Mouse (Mus musculus) gastrocnemius, adult 8-10 months (tissue): ENCODE measurements around the gene Gm12185. TPM values are rescaled to one million over a fixed set of nuclear protein-coding genes. Genes with fewer than 3 reads are reported as not detected.
A peak's percentile ranks its signal among the peaks of the same experiment; 100 is the strongest.
"Not testable (repeated sequence)": the region's sequence is repeated elsewhere in the genome, so short reads cannot be mapped to it uniquely, and the experiment has no call there.

Experiments used
- DNase-seq, 2 experiments: peaks; one replicate each; pipeline ENCODE4 v3.0.0; 2022; ENCODE audit warnings: low spot score in 2 of 2
- total RNA-seq, 4 experiments: library from RNA; stranded (reverse); gene quantifications; 2 replicates each; pipeline ENCODE4 v1.2.4; 2022

The Gm12185 gene
- total RNA-seq, 4 experiments from 2014 or later: 0.15 to 0.51 (median 0.20) TPM

DNA sequence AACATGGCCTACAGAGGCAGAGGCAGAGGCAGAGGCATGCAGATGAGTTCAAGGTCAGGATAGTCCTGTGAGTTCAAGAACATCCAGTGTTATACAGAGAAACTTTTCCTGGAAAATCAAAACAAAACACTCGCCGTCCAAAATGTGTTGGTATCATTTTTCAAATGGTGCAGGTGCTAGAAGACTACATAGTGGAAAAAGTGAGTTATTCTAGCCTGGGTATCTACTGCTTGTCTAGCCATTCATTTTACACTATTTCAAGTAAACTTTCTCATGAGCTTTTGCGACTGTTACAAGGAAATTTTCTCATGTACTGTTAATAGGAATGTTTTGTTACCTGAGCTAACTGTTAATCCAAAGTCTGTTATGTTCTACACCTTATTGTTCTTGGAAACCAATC lies 73.6 kb downstream of the Gm12185 start:
- DNase-seq: no peak

GRCm38 (mm10) chr11:48913611-48914010 lies 78.4 kb downstream of the Gm12185 start:
- DNase-seq: no peak

GRCm38 (mm10) chr11:48908459-48908858 lies 83.6 kb downstream of the Gm12185 start:
- DNase-seq: no peak

- no peak for DNase-seq
Observed at GRCm38 (mm10) chr11:48902021-48902420, 90.0 kb downstream of the Gm12185 start, which contains the start of gene Gm5431. Gene Gm5431, minus strand, starts transcription at chr11:48902214.

DNA sequence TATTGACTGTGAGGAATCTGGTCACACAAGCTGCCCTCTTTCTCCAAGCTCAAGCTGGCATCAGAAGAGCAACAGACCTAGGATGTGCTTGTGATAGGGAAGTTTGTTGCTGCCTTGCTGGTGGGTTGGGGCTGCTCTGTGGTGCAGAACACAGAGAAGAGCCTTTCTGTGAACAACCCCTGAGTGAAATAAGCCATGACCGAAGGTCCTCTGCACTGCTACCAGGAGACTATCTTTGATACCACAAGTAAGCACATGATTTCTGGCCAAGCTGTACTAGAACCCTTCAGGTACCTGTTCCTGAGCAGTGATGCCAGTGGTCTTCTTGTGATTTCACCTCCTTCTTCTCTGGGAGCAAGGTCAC lies 90.5 kb downstream of the Gm12185 start:
- not testable (repeated sequence) for DNase-seq

DNA sequence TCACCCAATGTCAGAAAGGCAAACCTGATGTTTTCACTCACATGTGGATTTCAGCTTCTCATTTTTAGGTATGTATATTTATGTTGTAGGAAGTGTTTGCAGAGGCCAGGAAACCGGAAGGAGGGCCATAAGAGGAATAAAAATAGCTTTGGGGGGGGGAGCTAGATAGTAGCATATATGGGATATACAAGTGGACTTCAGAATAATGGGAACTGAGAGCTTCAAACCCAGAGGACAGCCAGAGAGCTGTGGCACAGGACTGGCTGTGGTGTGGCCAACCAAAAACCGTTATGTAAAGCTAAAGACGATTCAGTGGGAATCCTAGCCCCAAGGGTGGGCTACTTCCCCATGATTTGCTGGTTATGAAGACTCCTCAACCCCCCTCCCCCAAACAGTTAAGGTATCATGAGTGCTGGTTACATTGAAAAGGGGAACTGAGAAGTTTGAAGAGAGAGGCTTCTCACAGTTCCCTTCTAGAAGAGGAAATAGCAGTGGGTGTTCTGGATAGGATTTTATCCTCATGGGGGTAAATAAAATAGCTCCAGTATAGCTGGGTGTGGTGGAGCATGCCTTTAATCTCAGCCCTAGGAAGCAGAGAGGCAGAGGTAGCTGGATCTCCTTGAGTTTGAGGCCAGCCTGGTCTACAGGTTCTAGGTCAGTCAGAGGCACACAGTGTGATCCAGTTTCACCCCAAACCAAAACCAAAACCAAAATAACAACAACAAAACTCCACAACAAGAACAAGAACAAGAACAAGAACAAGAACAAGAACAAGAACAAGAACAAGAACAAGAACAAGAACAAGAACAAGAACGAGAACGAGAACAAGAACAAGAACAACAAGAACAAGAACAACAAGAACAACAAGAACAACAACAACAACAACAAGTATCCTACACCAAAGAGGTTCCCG lies 91.1 kb downstream of the Gm12185 start:
- not testable (repeated sequence) for DNase-seq

GRCm38 (mm10) chr11:48898812-48899431 lies 93.1 kb downstream of the Gm12185 start:
- no peak for DNase-seq

DNA sequence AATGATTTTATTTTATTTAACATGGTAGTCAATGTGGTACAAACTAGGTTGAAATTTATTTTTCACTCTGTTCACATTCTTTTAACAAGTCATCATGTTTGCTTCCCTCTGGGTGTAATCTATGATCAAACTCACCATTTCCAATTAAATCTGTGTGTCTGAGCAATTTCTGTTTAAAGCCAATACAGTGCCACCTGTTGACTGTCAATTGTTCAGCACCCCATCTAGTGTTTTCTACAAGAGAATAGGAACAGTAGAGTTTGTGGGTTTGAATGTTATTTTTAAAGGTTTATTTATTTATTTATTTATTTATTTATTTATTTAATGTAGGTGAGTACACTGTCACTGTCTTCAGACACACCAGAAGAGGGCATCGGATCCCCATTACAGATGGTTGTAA lies 115.3 kb downstream of the Gm12185 start:
- DNase-seq: no peak

- not testable (repeated sequence) for DNase-seq
Observed at GRCm38 (mm10) chr11:48875343-48875837, 116.6 kb downstream of the Gm12185 start.

DNA sequence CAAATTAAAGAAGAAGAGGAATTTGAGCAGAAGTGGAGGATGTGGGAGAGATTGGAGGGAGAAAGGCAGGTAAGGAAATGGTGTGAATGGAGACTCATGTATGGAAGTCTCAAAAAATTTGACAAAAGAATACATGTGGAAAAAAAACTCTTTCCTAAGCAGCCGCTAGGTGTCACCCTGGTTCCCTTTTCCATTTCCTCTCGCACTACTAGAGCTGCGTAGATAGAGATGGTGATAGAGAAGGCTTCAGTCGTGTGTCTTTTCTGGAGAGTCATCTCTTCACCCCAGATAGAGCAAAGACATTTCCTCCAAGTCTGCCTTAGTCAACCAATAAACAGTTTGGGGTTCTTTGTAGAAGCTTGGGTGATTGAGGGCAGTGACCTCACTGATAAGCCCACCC lies 117.6 kb downstream of the Gm12185 start:
- no peak for DNase-seq

DNA sequence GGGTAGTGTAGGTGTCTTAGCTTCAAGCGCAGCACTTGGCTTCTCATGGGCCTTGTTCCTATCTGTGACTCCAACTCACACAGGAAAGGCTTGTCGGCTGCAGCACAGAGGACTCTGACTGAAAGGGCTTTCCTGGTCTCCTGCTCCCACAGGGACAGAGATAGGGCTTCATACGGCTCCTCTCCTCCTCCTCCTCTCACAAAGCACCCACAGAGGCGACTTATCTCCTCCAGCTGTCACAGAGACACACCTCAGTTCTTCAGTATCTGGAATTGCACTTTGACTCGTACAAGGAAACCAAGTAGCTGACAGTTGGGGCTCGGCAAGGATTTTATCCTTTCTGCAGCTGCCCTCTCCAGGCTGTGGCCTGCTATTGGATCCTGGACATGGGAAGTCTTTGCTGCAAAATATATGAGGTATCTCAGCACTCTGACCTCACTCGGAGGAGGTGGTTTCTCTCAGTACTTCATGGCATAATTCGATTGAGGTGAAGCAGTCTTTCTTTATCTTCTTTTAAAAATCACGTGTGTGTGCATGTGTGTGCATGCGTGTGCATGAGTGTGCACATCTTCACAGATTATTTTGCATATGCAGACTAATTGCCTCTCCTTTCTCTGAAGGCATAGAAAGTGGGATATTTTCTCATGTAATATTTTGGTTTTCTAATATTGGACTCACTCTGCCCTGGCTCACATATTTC lies 118.3 kb downstream of the Gm12185 start:
- DNase-seq: no peak

DNA sequence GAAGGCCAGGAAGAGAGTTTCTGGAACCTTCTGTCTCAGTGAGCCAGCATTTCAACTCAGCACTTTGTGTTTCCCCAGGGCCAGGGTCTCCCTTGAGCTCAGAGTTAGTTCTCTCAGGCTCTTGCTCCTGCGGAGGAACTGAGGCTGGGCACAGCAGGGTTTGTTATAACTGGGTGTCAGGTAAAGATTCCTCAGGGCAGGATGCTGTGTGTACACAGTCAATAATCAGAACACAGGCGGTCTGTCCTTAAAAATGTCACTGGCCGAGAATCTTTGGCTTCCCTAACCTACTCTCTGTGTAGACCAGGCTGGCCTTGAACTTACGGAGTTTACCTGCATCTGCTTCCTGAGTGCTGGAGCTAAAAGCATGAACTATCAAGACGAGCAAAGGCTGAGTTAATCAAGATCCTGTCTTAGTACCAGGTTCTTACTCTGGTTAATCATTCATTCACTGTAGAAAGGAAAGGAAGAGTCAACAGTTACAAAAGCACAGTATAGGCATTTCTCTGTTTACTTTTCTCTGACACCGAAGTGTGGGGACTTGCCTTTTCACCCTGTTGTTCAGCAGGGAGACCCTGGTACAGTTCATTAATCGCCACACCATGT lies 119.2 kb downstream of the Gm12185 start:
- no peak for DNase-seq

GRCm38 (mm10) chr11:48871817-48872541 lies 120.0 kb downstream of the Gm12185 start:
- peak; percentile 44 to 54 for DNase-seq

- peak; percentile 54 to 56 for DNase-seq
Observed at GRCm38 (mm10) chr11:48871201-48871772, 120.7 kb downstream of the Gm12185 start, which contains the start of gene Irgm1. Gene Irgm1, minus strand, starts transcription at chr11:48871683.

- no peak for DNase-seq
Observed at GRCm38 (mm10) chr11:48870781-48871180, 121.2 kb downstream of the Gm12185 start.

DNA sequence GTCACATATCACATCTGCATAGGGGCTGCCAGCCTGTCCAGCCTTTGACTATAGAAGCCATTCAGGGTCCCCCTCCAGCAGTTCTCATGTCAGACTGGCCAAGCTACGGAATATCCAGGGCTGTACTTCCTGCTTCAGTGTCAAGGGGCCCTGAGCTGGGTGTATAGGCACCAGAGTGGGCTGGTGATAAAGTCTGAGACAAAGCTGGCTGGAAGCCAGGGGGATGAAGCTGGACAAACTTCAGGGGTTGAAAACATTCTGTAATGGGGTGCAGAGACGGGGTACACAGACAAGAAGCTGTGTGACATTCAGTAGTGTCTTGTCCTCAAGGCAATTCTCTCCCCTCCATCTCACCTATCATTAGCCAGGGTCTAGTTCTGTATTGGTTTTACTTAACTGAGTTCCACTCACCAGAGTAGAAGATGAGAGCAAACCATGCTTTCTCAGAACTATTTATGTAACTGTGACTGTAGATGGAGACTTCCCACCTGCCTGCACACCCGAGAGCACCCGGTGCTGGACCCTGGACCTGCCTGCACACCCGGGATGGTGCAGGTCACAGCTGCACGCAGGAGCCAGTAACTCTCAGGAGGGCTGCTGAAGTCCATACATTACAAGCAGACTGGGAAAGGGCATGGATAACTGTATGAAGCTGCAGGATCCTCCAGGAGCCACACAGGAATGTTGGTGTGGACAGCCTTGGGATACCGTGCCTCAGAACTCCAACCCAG lies 122.5 kb downstream of the Gm12185 start:
- no peak for DNase-seq

- DNase-seq: no peak
Observed at GRCm38 (mm10) chr11:48866481-48866880, 125.5 kb downstream of the Gm12185 start.

DNA sequence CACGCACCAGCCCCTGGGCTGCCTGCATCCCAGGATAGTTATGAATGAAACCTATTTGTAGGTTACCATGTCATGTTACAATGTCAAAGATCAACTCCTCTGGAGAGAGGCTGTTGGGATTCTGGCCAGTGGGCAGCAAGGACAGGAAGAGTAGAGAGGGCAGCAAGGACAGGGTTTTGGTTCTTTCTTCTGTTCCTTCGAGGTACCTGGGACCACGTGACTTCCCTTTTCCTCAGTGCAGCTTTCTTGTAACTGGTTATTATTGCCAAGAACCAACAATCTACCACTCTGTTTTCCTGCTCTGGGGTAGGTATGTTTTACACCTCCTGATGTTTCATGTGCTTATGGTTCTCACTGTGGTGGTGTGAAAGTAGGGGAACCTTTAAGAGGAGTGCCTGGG lies 128.2 kb downstream of the Gm12185 start:
- DNase-seq: no peak

DNA sequence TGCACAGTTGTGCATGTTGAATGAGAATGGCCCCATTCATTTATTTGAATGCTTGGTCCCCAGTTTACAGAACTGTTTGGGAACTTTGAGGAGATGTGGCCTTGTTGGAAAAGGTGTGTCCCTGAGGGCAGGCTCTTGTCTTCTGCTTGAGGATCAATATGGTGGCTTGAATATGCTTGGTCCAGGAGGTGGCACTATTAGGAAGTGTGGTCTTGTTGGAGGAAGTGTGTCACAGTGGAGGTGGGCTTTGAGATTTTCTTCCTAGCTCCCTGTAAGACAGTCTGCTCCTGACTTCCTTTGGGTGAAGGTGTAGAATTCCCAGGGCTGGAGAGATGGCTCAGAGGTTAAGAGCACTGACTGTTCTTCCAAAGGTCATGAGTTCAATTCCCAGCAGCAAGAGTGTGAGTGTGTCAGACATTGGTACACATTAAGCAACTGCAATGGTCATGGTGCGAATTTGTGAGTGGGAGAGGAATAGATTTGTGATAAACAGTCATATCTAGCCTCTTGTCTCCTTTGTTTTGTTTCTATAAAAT lies 129.2 kb downstream of the Gm12185 start:
- DNase-seq: no peak
